In the genomic region with DNA sequence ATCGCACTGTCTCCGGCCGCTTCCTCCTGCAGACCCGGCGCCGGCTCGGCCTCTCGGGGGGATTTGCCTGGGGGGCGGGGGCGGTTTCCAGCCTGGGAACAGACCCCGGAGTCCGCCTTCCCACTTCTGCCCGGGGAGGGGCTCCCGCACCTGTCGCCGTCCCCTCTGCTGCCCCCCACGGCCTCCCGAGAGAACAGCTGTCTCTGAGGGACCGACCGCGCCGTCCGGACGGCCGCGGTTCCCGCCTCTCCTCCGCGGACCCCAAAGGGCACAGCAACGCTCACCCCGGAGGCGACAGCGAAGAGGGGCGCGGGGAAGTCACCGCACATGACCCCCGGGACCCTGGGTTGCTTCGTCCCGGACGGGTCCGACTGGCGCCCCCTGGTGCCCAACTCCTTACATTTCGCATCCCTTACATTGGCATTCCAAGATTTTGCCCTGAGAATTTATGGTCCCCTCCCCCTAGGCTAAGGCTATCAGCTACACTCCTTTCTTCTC, we compare ENCODE assay signal across 8 mouse cellular contexts. TPM values are rescaled to one million over a fixed set of nuclear protein-coding genes. Genes with fewer than 3 reads are reported as not detected.
A peak's percentile ranks its signal among the peaks of the same experiment; 100 is the strongest.
DNase-seq lines count a peak whose midpoint lies in the region; ATAC-seq lines count a peak whose summit lies in the region.

No protein-coding gene starts in this region.

- no peak overlapping the region for H3K27ac ChIP-seq in midbrain, embryonic 15.5 days
- peak overlapping the region; percentile 97 for H3K27ac ChIP-seq in stomach, embryonic 14.5 days (ENCODE audit: low read length)

- H3K4me3 ChIP-seq in midbrain, embryonic 15.5 days, result peak overlapping the region; percentile 50
- peak overlapping the region; percentile 64 for H3K4me3 ChIP-seq in stomach, embryonic 14.5 days (ENCODE audit: low read depth, low read length)

- peak; percentile 78 for ATAC-seq in midbrain, embryonic 15.5 days (replicated peaks)
- ATAC-seq in stomach, embryonic 14.5 days (ENCODE audit: insufficient number of reproducible peaks, insufficient read depth, low FRiP score, low read depth), result peak; percentile 24

- peak; percentile 29 to 63 for DNase-seq in left cerebral cortex, adult 18-20 months (ENCODE audit: low spot score in 2 of 2)
- no peak for DNase-seq in left cerebral cortex, adult 8-10 months (ENCODE audit: low spot score in 2 of 2)
- DNase-seq in cerebellum, postnatal 10 days, result peak; percentile 89 to 91
- DNase-seq in gastrocnemius, postnatal 10 days, result peak; percentile 70
- peak; percentile 67 for DNase-seq in induced T-regulatory cell, adult 2 months (ENCODE audit: low read depth)
- DNase-seq in liver, result peak; percentile 70

- peaks cover 35% of the 10 kb centered on the region for H3K27me3 ChIP-seq in midbrain, embryonic 15.5 days (replicated peaks)
- H3K27me3 ChIP-seq in stomach, embryonic 14.5 days (ENCODE audit: control insufficient read depth, insufficient read depth, low read length), result no peaks in the 10 kb centered on the region; the same call in none of the 2 replicates

- peaks cover 12% of the 10 kb centered on the region for H3K4me1 ChIP-seq in midbrain, embryonic 15.5 days
- H3K4me1 ChIP-seq in stomach, embryonic 14.5 days (ENCODE audit: control insufficient read depth, insufficient read depth, low read length), result peaks cover 5% of the 10 kb centered on the region; the same call in 1 of the 2 replicates

- no peaks in the 10 kb centered on the region for H3K9me3 ChIP-seq in midbrain, embryonic 15.5 days
- H3K9me3 ChIP-seq in stomach, embryonic 14.5 days (ENCODE audit: control insufficient read depth, low read depth, low read length), result no peaks in the 10 kb centered on the region

- peak overlapping the region; percentile 97 for H3K4me2 ChIP-seq in midbrain, embryonic 15.5 days
- peak overlapping the region; percentile 94 for H3K4me2 ChIP-seq in stomach, embryonic 14.5 days (replicated peaks; ENCODE audit: low read depth, low read length)

- WGBS in midbrain, embryonic 15.5 days, result under 1% methylated on average over 43 of the region's 43 CpGs
- under 1% methylated on average over 43 of the region's 43 CpGs for WGBS in stomach, embryonic 14.5 days

- no peaks in the 10 kb centered on the region for H3K36me3 ChIP-seq in midbrain, embryonic 15.5 days (replicated peaks)
- H3K36me3 ChIP-seq in stomach, embryonic 14.5 days (ENCODE audit: control insufficient read depth, insufficient read depth, low read length), result no peaks in the 10 kb centered on the region

- peak overlapping the region; percentile 47 for H3K9ac ChIP-seq in midbrain, embryonic 15.5 days
- H3K9ac ChIP-seq in stomach, embryonic 14.5 days (replicated peaks; ENCODE audit: low read depth, low read length), result peak overlapping the region; percentile 37

RNA-seq across cellular contexts. Expression of gene Erbb3, which starts 0.8 kb away (rescaled TPM):
- 1 to 10 TPM; 5.1 to 5.2 TPM for total RNA-seq in left cerebral cortex, adult 18-20 months (2021)
- 1 to 10 TPM; 7.8 to 8.3 (median 8.2) TPM for total RNA-seq in left cerebral cortex, adult 8-10 months (2022)
- 1 to 10 TPM; 7.7 to 9.0 TPM for total RNA-seq in gastrocnemius, postnatal 10 days (2021)
- 0.42 and 0.56 TPM in 2 replicates for polyA plus RNA-seq in midbrain, embryonic 15.5 days (2015; fragmentation: Nextera tagmentation; extraction: Ambion mirVana)
- polyA plus RNA-seq in stomach, embryonic 14.5 days (2014; fragmentation: Nextera tagmentation; extraction: Ambion mirVana), result 27.1 TPM in 2 replicates

RNA-seq across cellular contexts. Expression of gene Pa2g4, which starts 24.5 kb away (rescaled TPM):
- total RNA-seq in left cerebral cortex, adult 18-20 months (2021), result 10 to 100 TPM; 58.3 TPM
- total RNA-seq in left cerebral cortex, adult 8-10 months (2022), result 10 to 100 TPM; 57.5 to 60.9 (median 59.4) TPM
- total RNA-seq in gastrocnemius, postnatal 10 days (2021), result 10 to 100 TPM; 65.8 to 72.9 TPM
- 125 and 128 TPM in 2 replicates for polyA plus RNA-seq in midbrain, embryonic 15.5 days (2015; fragmentation: Nextera tagmentation; extraction: Ambion mirVana)
- polyA plus RNA-seq in stomach, embryonic 14.5 days (2014; fragmentation: Nextera tagmentation; extraction: Ambion mirVana), result 210 and 218 TPM in 2 replicates

RNA-seq across cellular contexts. Expression of gene Rps26, which starts 36.3 kb away (rescaled TPM):
- total RNA-seq in left cerebral cortex, adult 18-20 months (2021), result 100 to 1,000 TPM; 232 to 257 TPM
- 100 to 1,000 TPM; 129 to 288 (median 207) TPM for total RNA-seq in left cerebral cortex, adult 8-10 months (2022)
- 100 to 1,000 TPM; 637 to 651 TPM for total RNA-seq in gastrocnemius, postnatal 10 days (2021)
- 322 and 332 TPM in 2 replicates for polyA plus RNA-seq in midbrain, embryonic 15.5 days (2015; fragmentation: Nextera tagmentation; extraction: Ambion mirVana)
- polyA plus RNA-seq in stomach, embryonic 14.5 days (2014; fragmentation: Nextera tagmentation; extraction: Ambion mirVana), result 1,148 and 1,216 TPM in 2 replicates

RNA-seq across cellular contexts. Expression of gene Rpl41, which starts 41.1 kb away (rescaled TPM):
- 1,000 to 10,000 TPM; 1,493 to 1,582 TPM for total RNA-seq in left cerebral cortex, adult 18-20 months (2021)
- 1,000 to 10,000 TPM; 1,345 to 1,743 (median 1,563) TPM for total RNA-seq in left cerebral cortex, adult 8-10 months (2022)
- total RNA-seq in gastrocnemius, postnatal 10 days (2021), result 1,000 to 10,000 TPM; 1,962 to 2,082 TPM
- polyA plus RNA-seq in midbrain, embryonic 15.5 days (2015; fragmentation: Nextera tagmentation; extraction: Ambion mirVana), result 2,126 and 2,161 TPM in 2 replicates
- polyA plus RNA-seq in stomach, embryonic 14.5 days (2014; fragmentation: Nextera tagmentation; extraction: Ambion mirVana), result 4,724 and 5,059 TPM in 2 replicates

RNA-seq across cellular contexts. Expression of gene Zc3h10, which starts 42.7 kb away (rescaled TPM):
- total RNA-seq in left cerebral cortex, adult 18-20 months (2021), result 10 to 100 TPM; 15.9 to 20.7 TPM
- 10 to 100 TPM; 11.7 to 16.1 (median 14.8) TPM for total RNA-seq in left cerebral cortex, adult 8-10 months (2022)
- 1 to 10 TPM; 5.2 to 6.3 TPM for total RNA-seq in gastrocnemius, postnatal 10 days (2021)
- polyA plus RNA-seq in midbrain, embryonic 15.5 days (2015; fragmentation: Nextera tagmentation; extraction: Ambion mirVana), result 20.8 and 22.7 TPM in 2 replicates
- polyA plus RNA-seq in stomach, embryonic 14.5 days (2014; fragmentation: Nextera tagmentation; extraction: Ambion mirVana), result 8.8 and 10.7 TPM in 2 replicates

Comparison
In these comparisons a context has a peak if more than half of its experiments do, and no peak if none do; other contexts are left out.
1. DNase-seq: peak in left cerebral cortex, adult 18-20 months (2 of 2), cerebellum, postnatal 10 days (2 of 2), gastrocnemius, postnatal 10 days (single experiment), induced T-regulatory cell, adult 2 months (single experiment) and liver (single experiment); none in left cerebral cortex, adult 8-10 months (0 of 2).